17 mouse cellular contexts compared by ENCODE assay signal in the genomic region with DNA sequence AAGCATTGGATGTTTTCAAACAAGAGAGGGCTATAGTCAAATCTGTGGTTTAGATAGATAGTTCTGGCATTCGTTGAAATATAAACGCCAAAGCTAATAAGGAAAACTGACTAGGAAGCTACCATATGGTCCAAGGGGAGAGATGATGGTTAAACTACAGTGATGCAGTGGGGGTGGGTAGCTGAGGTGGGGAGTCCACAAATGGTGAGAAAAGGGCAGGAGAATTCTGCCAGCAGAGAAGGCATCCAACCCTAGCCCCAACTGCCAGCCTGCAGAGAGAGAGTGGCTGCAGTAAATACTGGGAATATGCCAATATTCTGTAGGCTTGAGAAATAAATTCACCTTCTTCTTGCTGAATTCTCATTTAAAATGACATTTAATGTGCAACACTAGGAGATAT.
DNase-seq lines count a peak whose midpoint lies in the region; ATAC-seq and TF ChIP-seq lines count a peak whose summit lies in the region.
"Had no signal": no experiment of that assay in that cellular context is flagged by ENCODE, and none has a peak within 500 bp of the region (broad histone marks: within the 10 kb centered on the region; RNA-seq: fewer than 3 reads in every experiment).

No protein-coding gene starts in this region.

- no peak; the same call in 1 of the 2 replicates for ATAC-seq in forebrain, embryonic 14.5 days
- no peak for ATAC-seq in forebrain, embryonic 12.5 days (ENCODE audit: low FRiP score)
- peak; percentile 80 for ATAC-seq in forebrain, embryonic 16.5 days
- ATAC-seq in forebrain, postnatal 0 days: no peak

- 85% methylated on average over 2 of the region's 2 CpGs for WGBS in forebrain, embryonic 14.5 days
- 91% methylated on average over 2 of the region's 2 CpGs for WGBS in forebrain, embryonic 12.5 days
- 73% methylated on average over 2 of the region's 2 CpGs for WGBS in forebrain, embryonic 16.5 days
- WGBS in forebrain, postnatal 0 days: 73% methylated on average over 2 of the region's 2 CpGs

- H3K9me3 ChIP-seq in forebrain, embryonic 14.5 days (replicated peaks; ENCODE audit: control insufficient read depth, low read length): no peaks in the 10 kb centered on the region
- H3K9me3 ChIP-seq in forebrain, embryonic 12.5 days: no peaks in the 10 kb centered on the region
- no peaks in the 10 kb centered on the region for H3K9me3 ChIP-seq in forebrain, embryonic 16.5 days (ENCODE audit: control insufficient read depth, low read length)
- H3K9me3 ChIP-seq in forebrain, postnatal 0 days (ENCODE audit: low read length): no peaks in the 10 kb centered on the region
- H3K9me3 ChIP-seq: embryonic facial prominence, embryonic 10.5 days; embryonic facial prominence, embryonic 12.5 days had no signal

- no peak overlapping the region for H3K4me2 ChIP-seq in forebrain, embryonic 14.5 days (ENCODE audit: low read length)
- H3K4me2 ChIP-seq in forebrain, embryonic 12.5 days: no peak overlapping the region
- H3K4me2 ChIP-seq in forebrain, embryonic 16.5 days (ENCODE audit: low read length): no peak overlapping the region
- H3K4me2 ChIP-seq in forebrain, postnatal 0 days (ENCODE audit: low read depth): no peak overlapping the region
- H3K4me2 ChIP-seq: embryonic facial prominence, embryonic 12.5 days had no signal

- no peak overlapping the region for H3K4me3 ChIP-seq in forebrain, embryonic 14.5 days (ENCODE audit: low read depth, low read length)
- no peak overlapping the region for H3K4me3 ChIP-seq in forebrain, embryonic 12.5 days (replicated peaks)
- H3K4me3 ChIP-seq in forebrain, embryonic 16.5 days (replicated peaks; ENCODE audit: low read length): no peak overlapping the region
- H3K4me3 ChIP-seq in forebrain, postnatal 0 days (ENCODE audit: low read depth, low read length): no peak overlapping the region
- H3K4me3 ChIP-seq: embryonic facial prominence, embryonic 10.5 days; embryonic facial prominence, embryonic 12.5 days had no signal

- no peaks in the 10 kb centered on the region for H3K27me3 ChIP-seq in forebrain, embryonic 14.5 days (replicated peaks; ENCODE audit: control insufficient read depth, insufficient read depth, low read length)
- H3K27me3 ChIP-seq in forebrain, embryonic 12.5 days: no peaks in the 10 kb centered on the region
- no peaks in the 10 kb centered on the region for H3K27me3 ChIP-seq in forebrain, embryonic 16.5 days (replicated peaks; ENCODE audit: control insufficient read depth, insufficient read depth, low read length)
- H3K27me3 ChIP-seq in forebrain, postnatal 0 days (ENCODE audit: insufficient read depth, low read length): no peaks in the 10 kb centered on the region
- H3K27me3 ChIP-seq: embryonic facial prominence, embryonic 12.5 days had no signal

- TF ChIP-seq CTCF in forebrain, postnatal 0 days (IDR thresholded peaks at IDR 0.05; ENCODE audit: low read depth): no peak
- TF ChIP-seq CTCF in brain, embryonic 14.5 days (IDR thresholded peaks at IDR 0.05; ENCODE audit: borderline replicate concordance, extremely low read depth, insufficient read depth, insufficient read length): no peak

- H3K9ac ChIP-seq in forebrain, embryonic 14.5 days (ENCODE audit: low read length): no peak overlapping the region
- H3K9ac ChIP-seq in forebrain, embryonic 12.5 days: no peak overlapping the region
- H3K9ac ChIP-seq in forebrain, embryonic 16.5 days (replicated peaks; ENCODE audit: low read depth, low read length): no peak overlapping the region
- no peak overlapping the region for H3K9ac ChIP-seq in forebrain, postnatal 0 days
- H3K9ac ChIP-seq: embryonic facial prominence, embryonic 12.5 days had no signal

- H3K4me1 ChIP-seq in forebrain, embryonic 14.5 days (ENCODE audit: control insufficient read depth, insufficient read depth, low read length): no peaks in the 10 kb centered on the region
- no peaks in the 10 kb centered on the region for H3K4me1 ChIP-seq in forebrain, embryonic 12.5 days
- H3K4me1 ChIP-seq in forebrain, embryonic 16.5 days (replicated peaks; ENCODE audit: control insufficient read depth, insufficient read depth, low read length): no peaks in the 10 kb centered on the region
- no peaks in the 10 kb centered on the region for H3K4me1 ChIP-seq in forebrain, postnatal 0 days (ENCODE audit: insufficient read depth)

- H3K27ac ChIP-seq in forebrain, embryonic 14.5 days (ENCODE audit: low read depth, low read length): no peak overlapping the region
- no peak overlapping the region for H3K27ac ChIP-seq in forebrain, embryonic 12.5 days
- no peak overlapping the region for H3K27ac ChIP-seq in forebrain, embryonic 16.5 days (ENCODE audit: low read length)
- no peak overlapping the region for H3K27ac ChIP-seq in forebrain, postnatal 0 days (ENCODE audit: low read depth, low read length)
- H3K27ac ChIP-seq: embryonic facial prominence, embryonic 10.5 days; embryonic facial prominence, embryonic 12.5 days had no signal

- DNase-seq in cerebellum, postnatal 14 days: peak; percentile 53 to 72
- no peak for DNase-seq in cerebellum, postnatal 4 days (ENCODE audit: low spot score in 2 of 2)
- DNase-seq in forebrain, embryonic 14.5 days (ENCODE audit: low spot score): peak; percentile 44
- DNase-seq in forebrain, postnatal 0 days: no peak
- DNase-seq in brain, embryonic 14.5 days (ENCODE audit: low read depth): peak; percentile 63
- DNase-seq in spleen, adult 18-20 months: no peak
- DNase-seq: adrenal gland, adult 2 months; adrenal gland, postnatal 10 days; adrenal gland, postnatal 25 days; cerebellum, adult 18-20 months; cerebellum, adult 8-10 months; cerebellum, adult 9-11 months; cerebellum, postnatal 36 days had no signal

- TF ChIP-seq POLR2A in brain, embryonic 14.5 days (IDR thresholded peaks at IDR 0.05; ENCODE audit: borderline replicate concordance, extremely low read depth, insufficient read depth, insufficient read length, poor library complexity, severe bottlenecking): no peak

- H3K36me3 ChIP-seq in forebrain, embryonic 14.5 days (ENCODE audit: control insufficient read depth, insufficient read depth, low read length): no peaks in the 10 kb centered on the region
- no peaks in the 10 kb centered on the region for H3K36me3 ChIP-seq in forebrain, embryonic 12.5 days (replicated peaks)
- no peaks in the 10 kb centered on the region for H3K36me3 ChIP-seq in forebrain, embryonic 16.5 days (ENCODE audit: control insufficient read depth, insufficient read depth)
- no peaks in the 10 kb centered on the region for H3K36me3 ChIP-seq in forebrain, postnatal 0 days (ENCODE audit: insufficient read depth)
- H3K36me3 ChIP-seq: embryonic facial prominence, embryonic 10.5 days; embryonic facial prominence, embryonic 12.5 days had no signal

Comparison
In these comparisons a context has a peak if more than half of its experiments do, and no peak if none do; other contexts are left out.
1. DNase-seq: peak in cerebellum, postnatal 14 days (2 of 2), forebrain, embryonic 14.5 days (single experiment) and brain, embryonic 14.5 days (single experiment); none in cerebellum, postnatal 4 days (0 of 2), forebrain, postnatal 0 days (single experiment) and spleen, adult 18-20 months (0 of 2).